Mouse (Mus musculus) gastrocnemius, postnatal 25 days (tissue): ENCODE data around the gene Gm21915. TPM values are rescaled to one million over a fixed set of nuclear protein-coding genes. Genes with fewer than 3 reads are reported as not detected.
A peak's percentile ranks its signal among the peaks of the same experiment; 100 is the strongest.

Experiments used
- DNase-seq: peaks from one replicate; pipeline ENCODE4 v3.0.0; 2022
- total RNA-seq, 2 experiments: library from RNA; stranded (reverse); gene quantifications; 1 replicate in 1 of 2; 2 replicates in 1 of 2; pipeline ENCODE4 v1.2.3; 2021

Gene Gm21915
- total RNA-seq, 2 experiments from 2014 or later: not detected

DNA sequence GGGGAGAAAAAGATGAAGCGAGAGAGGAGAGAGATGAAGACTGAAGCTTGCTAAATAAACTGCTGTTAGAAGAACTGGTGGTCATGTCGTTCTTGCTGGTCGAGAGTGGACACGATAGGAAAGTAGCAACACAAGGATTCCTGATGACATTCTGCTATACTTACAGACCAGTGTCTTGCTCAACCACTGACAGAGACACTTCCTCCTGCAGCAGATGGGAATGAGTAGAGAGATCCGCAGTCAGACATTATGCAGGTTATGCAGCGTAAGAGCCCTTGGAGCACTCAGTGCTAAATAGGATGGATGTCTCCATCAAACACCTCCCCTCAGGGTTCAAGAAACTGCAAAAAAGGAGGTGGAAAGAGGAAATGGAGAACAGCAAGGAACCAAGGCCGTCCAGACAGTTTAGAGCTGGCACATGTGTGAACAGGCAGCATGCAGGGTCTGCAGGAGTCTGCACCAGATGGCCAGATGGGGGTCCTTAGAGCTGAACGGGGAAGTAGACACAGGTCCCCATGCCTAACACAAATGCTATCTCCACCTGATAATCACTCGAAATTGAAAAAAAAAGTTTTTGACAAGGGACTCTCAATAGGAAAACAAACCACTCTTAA, 4.1 kb upstream of the Gm21915 start:
- no peak for DNase-seq

DNA sequence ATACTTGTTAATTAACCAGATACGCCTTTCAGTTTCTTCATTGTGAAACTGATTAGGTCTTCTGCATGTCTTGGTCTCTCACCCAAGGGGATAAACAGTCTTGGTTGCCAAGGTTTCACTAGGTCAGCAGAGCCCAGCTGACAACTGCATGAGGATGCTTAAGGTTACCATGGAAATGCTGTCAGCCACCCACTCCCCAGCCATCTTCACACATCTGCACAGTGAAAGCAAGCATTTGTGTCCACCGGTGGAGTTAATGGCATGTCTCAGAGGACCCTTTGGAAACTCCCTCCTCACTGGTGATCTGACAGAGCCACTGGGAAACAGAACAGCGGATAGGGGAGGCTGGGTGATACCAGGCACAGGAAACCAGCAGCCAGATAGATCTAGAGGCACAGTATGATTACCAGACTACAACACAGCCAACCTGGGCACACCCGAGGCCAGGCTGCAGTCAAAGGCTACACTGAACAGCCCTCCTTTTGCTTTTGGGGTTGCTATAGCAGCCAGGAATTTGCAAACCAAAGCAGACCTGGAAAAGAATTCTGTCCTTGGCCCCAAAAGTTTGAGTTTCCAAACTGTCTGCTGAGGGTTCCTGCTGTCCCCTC, 1.0 kb downstream of the Gm21915 start:
- DNase-seq: peak; percentile 29

DNA sequence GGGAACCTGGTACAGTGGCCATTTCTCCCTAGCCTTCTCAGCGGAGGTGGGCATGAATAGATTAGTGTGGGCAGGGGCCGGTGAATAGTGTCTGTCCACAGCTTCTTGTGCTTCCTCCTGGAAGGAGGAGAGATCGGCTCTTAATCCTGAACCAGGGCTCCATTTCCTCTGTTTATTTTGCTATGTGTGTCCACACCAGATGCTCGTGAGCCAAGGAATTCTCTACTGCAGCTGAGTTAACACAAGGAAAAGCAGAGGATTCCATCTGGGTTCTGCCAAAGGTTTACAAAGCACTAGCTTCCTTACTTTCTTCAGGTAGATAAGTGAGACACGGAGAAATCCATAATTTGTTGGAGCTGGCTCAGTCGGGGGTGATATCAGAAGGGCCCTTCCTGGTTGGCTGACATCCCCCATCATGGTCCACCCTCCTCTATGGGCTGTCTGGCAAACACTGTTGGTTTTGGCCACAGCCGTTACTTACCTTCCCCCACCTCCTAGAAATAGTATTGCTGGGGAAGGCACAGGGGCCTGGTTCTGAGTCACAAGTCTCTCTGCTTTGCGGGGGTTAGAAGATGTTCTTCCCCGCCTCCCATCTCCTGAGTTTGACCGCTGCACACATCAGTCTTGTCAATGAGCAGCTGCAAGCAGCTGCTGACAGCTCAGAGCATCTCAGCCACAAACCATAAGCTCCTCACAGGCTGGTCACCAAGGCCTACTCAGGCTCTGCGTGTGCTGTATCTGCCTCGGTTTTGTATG, 5.0 kb downstream of the Gm21915 start:
- DNase-seq: no peak

DNA sequence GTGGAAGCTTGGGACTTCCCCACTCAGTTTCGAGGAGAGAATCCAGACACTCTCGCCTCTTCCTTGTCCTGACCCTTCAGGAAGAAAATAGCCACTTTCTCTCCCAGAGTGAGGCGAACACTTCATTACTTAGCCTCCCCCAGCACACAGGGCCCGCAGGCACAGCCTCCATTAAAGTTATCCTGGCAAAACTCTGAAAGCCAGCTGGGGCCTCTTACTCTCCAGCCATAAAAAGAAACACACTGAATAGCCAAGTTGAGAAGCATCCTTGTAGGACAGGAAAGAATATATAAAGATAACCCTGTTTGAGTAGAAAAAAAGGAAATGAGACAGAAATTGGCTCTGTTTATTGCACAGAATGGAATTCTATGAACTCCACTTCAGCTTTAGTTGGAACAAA, 8.2 kb downstream of the Gm21915 start:
- DNase-seq: no peak

DNA sequence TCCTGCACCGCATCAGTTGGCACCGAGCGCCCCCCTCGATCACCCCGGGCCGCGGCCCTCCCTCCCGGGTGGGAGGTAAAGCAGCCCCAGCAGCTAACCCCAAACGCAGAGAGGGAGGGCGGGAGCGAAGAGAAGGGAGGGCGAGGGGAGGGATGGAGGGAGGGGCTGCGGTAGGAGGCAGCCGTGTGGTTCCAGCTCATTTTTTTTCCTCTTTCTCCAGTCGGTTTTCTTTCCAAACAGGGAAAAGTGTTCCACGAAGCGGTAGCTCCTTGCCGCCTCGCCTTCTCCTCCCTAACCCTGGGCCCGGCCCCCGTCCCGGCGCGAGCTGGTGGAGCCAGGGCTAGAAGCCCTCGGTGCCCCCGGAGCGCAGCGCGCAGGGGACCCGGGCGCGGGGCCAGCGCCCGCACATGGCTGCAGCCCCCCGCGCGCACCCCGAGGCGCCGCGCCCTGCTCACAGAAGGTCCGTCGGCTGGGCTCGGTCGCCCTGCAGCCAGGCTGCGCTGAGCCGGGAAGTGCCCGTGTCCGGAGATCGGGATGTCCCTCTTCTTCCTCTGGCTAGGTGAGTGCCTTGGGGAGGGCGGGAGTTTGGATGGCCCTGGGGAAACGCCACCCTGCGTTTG, 15.5 kb downstream of the Gm21915 start, which contains the start of gene Clmp:
TSS of gene Clmp (plus strand) at position 162 of the 620 bp plus-strand sequence.
- DNase-seq: peak; percentile 48

DNA sequence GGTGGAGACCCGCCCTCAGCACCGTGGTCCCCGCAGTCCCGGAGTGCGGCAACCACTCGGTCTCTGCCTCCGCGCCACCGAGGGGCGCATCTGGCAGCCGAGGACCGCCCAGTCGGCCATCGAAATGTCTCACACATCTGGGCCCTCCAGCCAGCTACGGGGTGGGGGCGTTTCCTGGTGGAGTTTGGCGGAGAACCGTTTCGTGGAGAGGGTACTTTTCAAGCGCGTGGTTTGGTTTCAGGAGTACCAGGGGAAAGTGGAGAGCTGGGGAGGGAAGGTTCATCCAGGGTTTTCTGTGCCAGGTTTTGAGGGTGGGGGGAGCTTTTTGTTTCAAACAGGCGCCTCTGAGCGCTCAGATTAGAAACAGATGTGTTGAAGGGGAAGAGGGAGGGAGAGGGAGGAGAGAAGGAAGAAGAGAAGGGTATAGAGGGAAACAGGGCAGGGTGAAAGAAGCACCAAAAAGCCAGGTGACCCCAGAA, 16.0 kb downstream of the Gm21915 start:
- DNase-seq: peak; percentile 32

DNA sequence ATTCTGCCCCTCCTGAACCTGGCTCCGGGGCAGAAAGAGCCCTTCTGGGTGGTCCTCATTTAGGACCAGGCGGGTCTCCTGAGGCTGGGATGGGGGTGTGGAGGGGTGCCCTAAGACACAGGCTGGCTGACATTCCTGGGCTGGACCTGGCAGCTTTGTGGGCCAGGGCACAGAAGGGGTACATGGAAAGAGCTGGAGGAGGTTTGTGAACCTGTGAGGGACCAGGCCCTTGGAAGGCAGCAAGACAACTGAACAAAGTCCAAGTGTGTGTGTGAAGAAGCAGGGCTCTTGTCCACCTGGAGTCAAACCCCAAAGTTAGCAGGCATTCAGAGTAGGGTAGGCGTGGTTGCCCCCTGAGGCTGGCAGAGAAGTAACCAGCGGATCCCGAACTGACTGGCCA, 16.6 kb downstream of the Gm21915 start:
- no peak for DNase-seq

DNA sequence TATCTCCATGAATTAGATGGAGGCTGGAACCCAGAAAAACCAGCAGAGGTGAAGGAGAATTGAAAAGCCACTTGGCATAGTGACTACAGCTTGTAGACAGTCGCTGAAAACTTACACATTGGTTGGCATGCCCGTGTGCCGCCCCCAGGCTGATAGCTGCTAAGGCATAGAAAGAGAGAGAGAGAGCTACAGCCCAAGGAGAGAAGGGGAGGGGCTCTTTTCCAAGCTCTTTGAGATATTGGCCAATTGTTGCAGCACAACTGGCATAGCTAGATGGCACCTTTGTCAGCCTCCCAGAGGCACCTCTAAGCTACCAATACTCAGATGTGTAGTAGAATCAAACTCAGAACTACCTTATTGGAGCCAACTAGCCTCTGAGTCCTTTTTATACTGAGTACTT, 17.1 kb downstream of the Gm21915 start:
- DNase-seq: no peak

DNA sequence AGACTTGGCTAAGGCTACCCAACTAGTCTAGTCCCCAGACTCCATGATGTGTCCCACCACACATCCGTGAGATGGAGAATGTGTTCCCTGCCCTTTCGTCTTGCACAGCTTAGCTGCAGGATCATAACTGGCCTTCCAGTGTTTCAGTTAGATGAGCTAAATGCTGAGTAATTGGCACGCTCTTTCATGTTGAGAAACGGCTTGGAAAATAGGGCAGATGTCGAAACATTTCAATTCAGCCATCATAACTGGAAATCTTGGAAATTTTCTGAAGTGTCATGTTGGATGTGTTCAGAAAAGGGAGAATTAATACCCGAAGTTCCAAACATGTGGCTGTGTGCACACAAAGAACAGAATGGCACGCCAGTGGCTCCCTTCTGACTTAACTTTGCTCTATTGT, 20.1 kb downstream of the Gm21915 start:
- DNase-seq: no peak

DNA sequence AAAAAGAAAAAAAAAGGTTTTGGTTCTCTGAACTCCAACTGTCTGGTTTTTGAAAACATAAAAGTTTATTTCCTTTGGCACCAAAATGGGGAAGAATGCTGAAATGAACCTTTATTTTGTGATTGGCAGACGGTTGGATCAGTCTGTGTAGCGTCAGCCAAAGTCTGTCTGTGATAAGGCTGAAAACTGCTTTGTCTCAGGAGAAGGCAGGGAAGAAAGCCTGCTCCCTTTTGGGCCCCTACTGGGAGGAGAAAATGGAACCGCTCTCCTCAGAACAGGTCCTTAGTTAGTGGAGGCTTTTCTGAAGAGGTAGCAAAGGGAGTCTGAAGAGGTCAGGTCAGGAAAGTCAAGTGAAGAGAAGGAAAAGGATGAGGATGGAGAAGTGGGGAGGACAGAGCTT, 22.6 kb downstream of the Gm21915 start:
- DNase-seq: no peak

DNA sequence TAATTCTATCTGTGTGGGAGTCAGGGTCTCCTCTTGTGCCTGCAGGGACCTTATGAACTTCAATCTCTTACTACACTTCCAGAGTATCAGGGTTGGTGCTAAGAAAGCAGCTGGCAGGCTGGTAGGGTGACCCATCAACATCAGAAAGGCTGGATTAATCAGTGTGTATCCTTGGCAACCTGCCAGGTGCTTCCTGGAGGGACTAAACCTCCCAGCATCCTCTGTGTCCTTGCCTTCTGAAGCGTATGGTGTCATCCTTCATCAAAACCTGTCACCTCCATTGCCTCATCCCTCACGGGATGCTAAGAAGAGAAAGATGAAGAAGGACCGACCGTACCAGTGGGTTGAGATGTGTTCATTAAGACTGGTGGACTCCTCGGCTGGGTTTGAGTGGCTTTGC, 23.4 kb downstream of the Gm21915 start:
- no peak for DNase-seq

DNA sequence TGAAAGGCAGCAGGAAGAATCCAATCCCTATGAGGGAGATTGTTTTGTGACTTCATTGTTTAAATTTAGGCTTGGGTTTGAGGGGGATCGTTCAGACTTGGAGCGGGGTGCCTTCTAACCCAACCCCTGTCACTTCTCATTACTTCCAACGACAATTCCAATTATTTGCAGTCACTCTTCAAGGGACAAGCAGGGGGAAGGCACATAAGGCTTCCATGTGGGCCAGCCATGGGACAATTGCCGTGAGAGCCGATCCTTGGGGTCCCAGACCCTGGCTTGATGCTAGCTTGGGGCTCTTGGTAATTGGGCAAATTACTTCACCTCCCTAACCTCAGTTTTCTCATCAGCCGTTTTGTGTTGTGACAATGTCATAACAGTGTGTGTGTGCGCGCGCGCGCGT, 23.9 kb downstream of the Gm21915 start:
- DNase-seq: no peak

DNA sequence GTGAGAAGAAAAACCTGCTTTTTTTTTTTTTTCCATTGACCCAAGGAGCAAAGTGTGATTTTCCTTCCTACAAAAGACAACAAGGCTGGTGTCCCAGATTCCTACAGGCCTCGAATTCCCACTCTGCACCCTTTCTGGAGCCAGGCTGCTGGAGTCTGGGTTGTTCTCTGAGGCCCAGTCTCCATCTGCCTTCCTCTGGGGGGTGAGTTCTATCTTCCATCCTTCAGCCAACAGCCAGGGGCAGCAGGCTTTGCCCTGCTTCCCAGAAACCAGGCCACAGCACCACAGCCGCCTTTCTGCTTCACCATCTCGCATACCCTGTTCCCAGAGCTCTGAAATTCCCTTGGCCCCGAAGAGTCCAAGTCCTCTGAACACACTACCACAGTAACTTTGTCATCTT, 25.7 kb downstream of the Gm21915 start:
- no peak for DNase-seq

DNA sequence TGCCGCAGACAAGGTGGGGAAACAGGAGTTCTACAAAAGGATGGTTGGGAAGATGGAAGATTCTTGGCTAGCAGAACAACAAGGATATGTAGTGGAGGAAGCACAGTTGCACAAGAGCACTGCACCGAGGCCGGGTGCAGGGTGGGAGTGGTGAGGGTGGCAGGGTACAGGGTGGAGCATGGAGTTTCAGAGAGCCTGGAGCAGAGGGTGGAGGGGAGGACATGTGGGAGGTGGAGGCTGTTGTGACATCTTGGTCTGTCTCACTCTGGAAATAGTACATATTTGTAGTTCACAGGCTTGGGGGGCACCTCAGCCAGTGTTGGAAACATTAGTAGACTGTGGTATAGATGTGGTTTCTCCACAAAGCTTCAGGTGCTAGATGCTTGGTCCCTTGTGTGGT, 28.8 kb downstream of the Gm21915 start:
- DNase-seq: no peak

DNA sequence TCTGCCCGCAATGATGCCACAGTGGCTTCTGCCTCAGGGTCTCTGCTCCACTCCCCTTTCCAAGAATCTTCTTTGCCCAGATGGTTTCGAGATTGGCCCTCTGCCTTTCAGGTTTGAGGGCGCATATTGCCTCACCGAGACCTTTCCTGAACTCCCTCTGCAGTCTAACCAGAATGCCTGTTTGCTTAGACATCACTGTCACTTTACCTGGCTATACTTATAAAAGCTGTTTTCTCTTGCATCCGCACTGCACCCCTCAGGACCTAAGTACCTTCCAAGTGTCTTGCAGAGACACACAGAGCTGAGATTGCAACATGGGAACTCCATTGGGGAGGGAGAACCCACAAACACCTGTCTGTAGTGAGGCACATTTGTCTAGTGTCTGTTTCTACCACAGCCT, 29.8 kb downstream of the Gm21915 start:
- DNase-seq: no peak

DNA sequence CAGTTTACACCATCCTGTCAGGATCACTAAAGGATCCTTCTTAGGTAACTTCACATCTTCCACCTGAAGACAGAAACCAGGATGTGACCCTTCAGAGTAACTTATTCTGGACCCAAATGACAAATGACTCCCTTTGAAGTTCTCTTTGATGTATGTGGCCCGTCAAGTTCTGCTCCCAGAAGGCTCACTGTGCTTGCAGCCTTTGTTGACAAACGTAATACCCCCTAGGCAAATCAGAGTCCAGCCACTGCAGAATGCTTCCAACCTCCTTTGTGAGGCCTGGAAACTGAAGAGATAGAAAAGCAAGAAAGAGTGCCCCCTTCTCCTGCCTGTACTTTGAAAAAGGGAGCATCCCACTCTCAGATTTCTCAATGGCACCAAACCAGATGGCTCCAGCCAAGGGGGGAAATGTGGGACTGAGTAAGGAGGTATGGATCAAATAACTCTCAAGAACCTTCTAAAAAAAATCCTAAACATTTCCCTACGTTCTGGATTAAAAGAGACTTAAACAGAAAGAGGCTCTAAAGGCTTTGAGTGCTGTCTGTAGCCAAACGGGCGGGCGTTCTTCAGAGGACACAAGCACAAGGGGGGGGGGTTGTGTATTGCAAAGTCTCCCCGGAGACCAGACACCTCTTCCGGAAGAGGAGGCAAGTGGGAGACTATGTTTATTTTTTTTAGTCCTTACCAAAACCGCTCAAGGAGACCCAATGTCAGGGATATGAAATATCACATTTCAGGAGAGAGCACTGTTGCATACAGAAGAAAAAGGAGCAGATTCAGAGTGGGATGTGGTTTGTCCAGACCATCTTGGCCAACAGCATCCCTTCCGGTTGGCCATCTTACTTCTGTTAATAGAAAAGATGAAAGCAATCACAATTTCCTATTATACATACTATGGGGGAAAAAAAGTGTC, 34.2 kb downstream of the Gm21915 start:
- no peak for DNase-seq

DNA sequence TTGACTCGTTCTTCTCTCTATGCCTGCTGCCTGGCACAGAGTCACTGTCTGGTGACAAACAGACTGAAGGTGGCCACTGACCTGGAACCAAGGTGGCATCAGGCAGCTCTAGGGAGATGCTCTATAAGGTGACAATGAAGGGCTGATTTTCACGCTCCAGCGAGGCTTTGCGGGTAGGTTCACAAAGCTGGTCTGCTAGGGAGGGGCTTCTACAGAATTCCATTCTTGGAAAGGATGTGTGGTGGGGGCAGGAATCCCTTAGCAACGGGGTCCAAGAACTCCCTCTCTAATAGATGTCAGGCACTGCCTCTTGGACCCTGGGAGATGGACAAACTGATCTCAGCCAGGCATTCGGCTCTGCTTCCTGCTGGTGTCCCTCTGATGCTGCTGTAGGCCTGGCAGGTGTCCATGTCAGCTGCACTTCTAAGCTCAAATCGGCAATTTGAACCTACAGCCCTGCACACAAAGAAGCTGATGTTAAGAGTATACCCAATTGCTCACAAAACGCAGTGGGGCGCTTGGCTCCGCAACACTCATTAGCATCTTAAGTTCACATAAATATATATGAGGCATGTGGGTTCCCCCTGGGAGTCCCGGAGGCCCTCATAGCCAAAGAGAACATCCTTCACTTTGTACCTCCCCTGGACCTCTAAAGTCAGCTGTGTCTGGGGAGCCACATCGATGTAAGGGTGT, 38.2 kb downstream of the Gm21915 start:
- no peak for DNase-seq

DNA sequence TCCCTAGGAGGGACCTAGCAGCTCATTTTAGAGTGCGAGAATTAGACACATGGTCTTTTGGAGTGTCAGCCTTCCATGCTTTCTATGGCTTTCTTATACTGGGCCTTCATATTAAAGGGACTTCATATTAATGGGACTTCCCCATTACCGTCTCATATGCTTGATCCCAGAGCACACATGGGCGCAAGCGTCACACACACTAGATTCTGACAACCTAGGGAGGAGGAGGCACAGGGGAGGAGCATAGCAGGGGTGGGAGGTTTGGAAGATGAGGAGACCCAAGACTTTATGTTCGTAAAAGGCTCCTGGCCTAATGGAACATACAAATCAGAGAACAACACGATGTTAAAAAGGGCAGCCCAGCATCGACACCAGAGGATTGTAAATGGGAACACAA, 38.7 kb downstream of the Gm21915 start:
- no peak for DNase-seq

DNA sequence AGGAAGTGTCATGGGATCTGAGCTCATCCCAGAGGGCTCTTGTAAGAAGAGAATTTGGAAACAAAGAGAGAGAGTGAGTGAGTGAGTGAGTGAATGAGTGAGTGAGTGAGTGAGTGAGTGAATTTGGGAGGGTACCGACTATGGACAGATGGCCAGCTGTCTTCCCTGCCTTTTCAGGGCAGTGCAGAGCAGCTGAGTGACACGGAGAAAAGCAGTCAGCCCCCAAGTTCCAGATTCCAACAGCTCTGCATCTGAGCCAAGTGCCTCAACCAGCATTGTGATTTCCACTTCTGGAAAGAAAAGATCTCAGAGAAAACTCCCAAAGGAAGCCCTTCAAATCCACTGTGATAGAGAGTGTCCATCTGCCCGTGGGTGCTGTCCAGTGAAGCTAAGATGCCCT, 39.2 kb downstream of the Gm21915 start:
- no peak for DNase-seq

DNA sequence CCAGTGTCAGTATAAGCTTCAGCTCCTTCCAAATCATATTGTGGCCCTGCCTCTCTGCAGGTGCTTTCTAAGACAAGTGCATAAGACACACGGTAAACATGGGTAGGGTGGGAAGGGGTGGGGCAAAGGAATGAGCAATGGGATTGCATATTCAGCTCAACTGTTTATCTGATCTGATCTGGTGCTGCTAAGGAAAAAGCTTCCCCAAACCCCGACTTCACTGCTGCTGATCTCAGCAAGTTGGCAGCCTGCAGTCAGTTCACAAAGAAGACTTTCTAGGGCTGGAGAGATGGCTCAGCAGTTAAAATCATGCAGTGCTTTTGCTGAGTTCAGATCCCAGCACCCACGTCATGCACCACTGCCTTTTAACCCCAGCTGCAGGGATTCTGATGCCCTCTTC, 39.6 kb downstream of the Gm21915 start:
- no peak for DNase-seq

DNA sequence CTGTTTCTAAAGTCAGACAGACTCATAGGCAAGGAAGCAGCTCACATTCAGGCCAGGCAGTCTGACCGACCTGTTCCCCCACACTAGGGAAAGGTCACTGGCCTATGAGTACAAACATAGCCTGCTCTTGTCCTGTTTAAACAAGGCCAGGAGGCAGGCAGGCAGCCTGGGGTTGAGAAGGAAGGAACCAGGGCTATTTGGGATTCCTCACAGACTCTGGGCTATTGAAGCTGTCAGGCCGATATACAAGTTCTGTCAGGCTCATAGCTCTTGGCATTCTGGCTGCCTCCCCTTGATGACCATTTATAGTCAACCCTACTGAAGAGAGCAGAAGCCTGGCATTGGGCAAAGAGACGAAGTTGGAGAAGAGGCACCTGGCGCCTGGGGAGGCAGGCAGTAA, 41.2 kb downstream of the Gm21915 start:
- no peak for DNase-seq
